Mouse (Mus musculus): ENCODE measurements around the gene Efcab9. TPM values are rescaled to one million over a fixed set of nuclear protein-coding genes. Genes with fewer than 3 reads are reported as not detected.

Efcab9 gene
- total and polyA plus RNA-seq, 3 experiments, result 0.77 to 1.3 TPM; not detected in 1

DNA sequence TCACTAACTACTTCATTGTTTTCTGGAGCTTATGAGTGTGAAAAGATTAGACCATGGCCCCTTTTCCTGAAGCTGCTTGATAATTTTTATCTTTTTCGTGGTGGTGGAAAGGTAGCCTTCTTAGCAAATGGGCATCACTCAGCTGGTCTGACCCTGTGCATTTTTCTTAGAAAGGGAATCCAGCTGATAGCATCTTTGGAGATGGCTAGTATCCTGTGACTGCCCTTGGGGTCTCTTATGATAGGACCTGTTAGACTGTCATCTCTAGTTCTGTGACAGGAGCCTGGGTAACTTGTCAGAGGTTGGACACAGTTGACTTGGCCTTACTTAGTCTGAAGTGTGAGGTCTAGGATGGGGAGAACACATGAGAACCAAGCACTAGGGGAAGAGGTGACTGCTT is 12.5 kb downstream of the Efcab9 start:
- Histone ChIP-seq H3K4me1 (ENCODE audit: control insufficient read depth in 1 of 2, insufficient read depth in 2 of 2, low read length in 2 of 2) (peaks cover 0 to 3% of the 10 kb centered on the region in 2 experiments; a peak in 1 of 4 replicates), H3K9ac (ENCODE audit: control insufficient read depth, low read depth, low read length, poor library complexity, severe bottlenecking) (no peak overlapping the region), H3K27ac (ENCODE audit: control insufficient read depth, low read depth, low read length) (no peak overlapping the region)

DNA sequence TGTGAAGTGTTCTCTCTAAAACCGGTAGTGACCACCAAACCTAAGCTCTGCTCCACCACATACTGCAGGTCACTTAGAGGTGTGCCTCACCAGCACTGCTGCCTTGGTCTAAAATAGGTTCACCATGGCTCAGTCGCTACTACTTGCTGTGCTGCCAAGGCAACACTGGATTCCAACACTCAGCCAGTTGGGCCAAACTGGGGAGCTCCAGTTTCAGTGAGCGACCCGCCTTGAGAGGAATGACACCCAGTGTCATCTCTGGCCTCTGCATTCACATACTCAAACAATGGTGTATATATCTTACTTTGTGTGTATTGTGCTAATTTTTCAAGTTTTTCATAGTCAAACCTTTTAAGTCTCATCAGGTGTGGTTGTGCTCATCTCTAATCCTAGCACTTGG is 13.1 kb downstream of the Efcab9 start:
- Histone ChIP-seq H3K9ac (ENCODE audit: control insufficient read depth, low read depth, low read length, poor library complexity, severe bottlenecking) (no peak overlapping the region), H3K27ac (ENCODE audit: control insufficient read depth, low read depth, low read length) (no peak overlapping the region), H3K9me3 (replicated peaks; ENCODE audit: insufficient read depth, low read length) (no peaks in the 10 kb centered on the region), H3K4me1 (ENCODE audit: control insufficient read depth in 1 of 2, insufficient read depth in 2 of 2, low read length in 2 of 2) (peaks cover 0 to 3% of the 10 kb centered on the region in 2 experiments; a peak in 1 of 4 replicates), H3K4me3 (ENCODE audit: control insufficient read depth in 1 of 2, insufficient read depth in 1 of 2, low read depth in 2 of 2, low read length in 2 of 2) (no peak overlapping the region), H3K79me2 (ENCODE audit: control insufficient read depth, insufficient read depth, low read length, poor library complexity) (no peaks in the 10 kb centered on the region), H3K27me3 (ENCODE audit: control insufficient read depth in 1 of 2, insufficient read depth in 2 of 2, low read length in 2 of 2) (no peaks in the 10 kb centered on the region), H3K36me3 (ENCODE audit: control insufficient read depth in 1 of 2, insufficient read depth in 2 of 2, low read length in 2 of 2) (peaks cover 1 to 7% of the 10 kb centered on the region in 2 experiments; a peak in 2 of 4 replicates)
- no peak for TF ChIP-seq CHD2 (IDR thresholded peaks at IDR 0.05; ENCODE audit: low read length)
- no peak for DNase-seq (ENCODE audit: low read depth, low spot score)

More for the DNA sequence above, 12.5 kb downstream of the Efcab9 start:
- TF ChIP-seq GATA1 (IDR thresholded peaks at IDR 0.05; ENCODE audit: low read depth, low read length) (0 out of 2 replicates have a peak, but pooled peaks have one; percentile 33), EP300 (IDR thresholded peaks at IDR 0.05; ENCODE audit: low read depth in 1 of 2, low read length in 2 of 2) (peak in 1 of 2 experiments; percentile 24; a peak in 1 of 4 replicates), SMC3 (IDR thresholded peaks at IDR 0.05; ENCODE audit: low read depth, low read length) (no peak)
- Histone ChIP-seq H3K9me3 (replicated peaks; ENCODE audit: insufficient read depth, low read length) (no peaks in the 10 kb centered on the region), H3K4me3 (ENCODE audit: control insufficient read depth in 1 of 2, insufficient read depth in 1 of 2, low read depth in 2 of 2, low read length in 2 of 2) (no peak overlapping the region), H3K27me3 (ENCODE audit: control insufficient read depth in 1 of 2, insufficient read depth in 2 of 2, low read length in 2 of 2) (no peaks in the 10 kb centered on the region), H3K79me2 (ENCODE audit: control insufficient read depth, insufficient read depth, low read length, poor library complexity) (no peaks in the 10 kb centered on the region), H3K36me3 (ENCODE audit: control insufficient read depth in 1 of 2, insufficient read depth in 2 of 2, low read length in 2 of 2) (peaks cover 1 to 7% of the 10 kb centered on the region in 2 experiments; a peak in 2 of 4 replicates)
- DNase-seq (ENCODE audit: low read depth, low spot score), result no peak

DNA sequence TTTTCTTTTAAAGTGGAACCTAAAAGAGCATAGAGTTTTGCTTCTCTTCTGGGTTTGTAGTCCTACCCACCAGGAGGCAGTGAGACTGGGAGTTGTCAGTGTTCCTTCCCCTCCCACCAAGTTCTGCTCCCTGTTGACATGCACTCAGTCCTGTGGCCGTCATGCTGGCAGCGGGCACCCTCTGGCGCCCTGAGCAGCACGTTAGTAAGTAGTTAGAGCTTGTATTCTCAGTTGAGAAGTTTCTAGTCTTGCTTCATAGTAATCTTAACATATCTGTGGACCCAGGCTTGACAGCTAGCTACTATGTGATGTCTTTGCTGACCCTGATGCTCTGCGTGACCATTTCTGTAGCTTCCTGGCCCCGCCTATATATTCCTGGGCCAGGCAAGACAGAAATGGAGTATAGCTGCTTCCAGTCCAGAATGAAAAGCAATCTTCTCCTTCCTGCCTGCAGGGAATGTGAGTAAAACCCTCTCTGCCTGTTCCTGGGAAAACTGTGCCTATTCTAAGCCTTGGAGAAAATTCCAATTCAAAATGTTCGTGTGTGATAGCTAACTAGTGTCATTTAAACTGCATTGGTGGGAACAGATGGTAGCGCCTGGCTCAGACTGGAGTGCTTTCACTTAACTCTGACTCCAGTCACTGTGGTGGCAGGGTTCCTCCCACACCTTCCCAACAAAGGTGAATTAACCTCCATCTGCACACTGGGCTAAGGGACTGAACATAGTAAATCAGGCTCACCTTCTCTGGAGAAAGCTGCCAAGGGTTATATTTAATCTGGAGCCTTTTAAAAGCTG is 14.8 kb downstream of the Efcab9 start:
- Histone ChIP-seq H3K4me3 (ENCODE audit: control insufficient read depth in 1 of 2, insufficient read depth in 1 of 2, low read depth in 2 of 2, low read length in 2 of 2) (no peak overlapping the region), H3K36me3 (ENCODE audit: control insufficient read depth in 1 of 2, insufficient read depth in 2 of 2, low read length in 2 of 2) (peaks cover 1 to 7% of the 10 kb centered on the region in 2 experiments; a peak in 2 of 4 replicates)
- no peak for DNase-seq (ENCODE audit: low read depth, low spot score)

More for the DNA sequence above, 14.8 kb downstream of the Efcab9 start:
- TF ChIP-seq ZC3H11A (IDR thresholded peaks at IDR 0.05; ENCODE audit: low read depth, low read length) (no peak), USF2 (IDR thresholded peaks at IDR 0.05; ENCODE audit: borderline replicate concordance in 1 of 2, insufficient read depth in 1 of 2, low read depth in 1 of 2, low read length in 2 of 2) (no peak), RCOR1 (IDR thresholded peaks at IDR 0.05; ENCODE audit: low read depth, low read length) (no peak), SMC3 (IDR thresholded peaks at IDR 0.05; ENCODE audit: low read depth, low read length) (no peak), MAFK (IDR thresholded peaks at IDR 0.05; ENCODE audit: borderline replicate concordance, low read depth, low read length) (no peak), POLR2AphosphoS2 (IDR thresholded peaks at IDR 0.05; ENCODE audit: low read length) (no peak), USF1 (IDR thresholded peaks at IDR 0.05; ENCODE audit: low read depth, low read length) (no peak), ETS1 (IDR thresholded peaks at IDR 0.05; ENCODE audit: low read depth, low read length) (no peak), TAL1 (IDR thresholded peaks at IDR 0.05; ENCODE audit: low read length) (no peak), POLR2A (IDR thresholded peaks at IDR 0.05; ENCODE audit: control insufficient read depth in 1 of 2, insufficient read depth in 1 of 2, low read depth in 1 of 2, low read length in 2 of 2, poor library complexity in 1 of 2) (no peak), MYC (IDR thresholded peaks at IDR 0.05; ENCODE audit: low read depth, low read length) (no peak)
- no peaks in the 10 kb centered on the region for H3K9me3 ChIP-seq (replicated peaks; ENCODE audit: insufficient read depth, low read length)
- no peak overlapping the region for H3K9ac ChIP-seq (ENCODE audit: control insufficient read depth, low read depth, low read length, poor library complexity, severe bottlenecking)
- H3K27me3 ChIP-seq (ENCODE audit: control insufficient read depth in 1 of 2, insufficient read depth in 2 of 2, low read length in 2 of 2), result no peaks in the 10 kb centered on the region
- H3K27ac ChIP-seq (ENCODE audit: control insufficient read depth, low read depth, low read length), result no peak overlapping the region
- H3K4me1 ChIP-seq (ENCODE audit: control insufficient read depth in 1 of 2, insufficient read depth in 2 of 2, low read length in 2 of 2), result peaks cover 0 to 3% of the 10 kb centered on the region in 2 experiments; a peak in 1 of 4 replicates
- no peaks in the 10 kb centered on the region for H3K79me2 ChIP-seq (ENCODE audit: control insufficient read depth, insufficient read depth, low read length, poor library complexity)

Measured in MEL (cell line).